Mouse (Mus musculus) midbrain, embryonic 15.5 days (tissue): ENCODE measurements at regions not wholly inside any gene's neighbourhood (a gene's known extent, or its start where the extent isn't known, plus 50 kb on each side); places are given as distances from the start of the nearest gene placed in this dataset.
"Not testable (repeated sequence)": the region's sequence is repeated elsewhere in the genome, so short reads cannot be mapped to it uniquely, and the experiment has no call there.

Experiments used
- ATAC-seq: fragments of 200-750 bp; cut with Nextera tagmentation; replicated peaks from 2 replicates; pipeline ENCODE4 v1.8.0; 2017; ENCODE audit warnings: moderate TSS enrichment
- H3K27ac ChIP-seq: fragments of 300-500 bp; sonication (generic); 2 replicates; pipeline ENCODE4 v1.5.1; 2015; ENCODE audit warnings: mild to moderate bottlenecking, inconsistent platforms
- H3K27me3 ChIP-seq: fragments of 300-500 bp; sonication (generic); replicated peaks from 2 replicates; pipeline ENCODE4 v1.6.1; 2015; ENCODE audit warnings: inconsistent platforms
- H3K36me3 ChIP-seq: fragments of 300-500 bp; sonication (generic); replicated peaks from 2 replicates; pipeline ENCODE4 v1.6.1; 2015; ENCODE audit warnings: inconsistent platforms
- H3K4me1 ChIP-seq: fragments of 300-500 bp; sonication (generic); 2 replicates; pipeline ENCODE4 v1.6.1; 2015; ENCODE audit warnings: inconsistent platforms
- H3K4me2 ChIP-seq: fragments of 300-500 bp; sonication (generic); 2 replicates; pipeline ENCODE4 v1.6.1; 2015; ENCODE audit warnings: inconsistent platforms, mild to moderate bottlenecking, moderate library complexity
- H3K4me3 ChIP-seq: fragments of 300-500 bp; sonication (generic); 2 replicates; pipeline ENCODE4 v1.5.1; 2015; ENCODE audit warnings: mild to moderate bottlenecking, inconsistent platforms
- H3K9ac ChIP-seq: fragments of 300-500 bp; sonication (generic); 2 replicates; pipeline ENCODE4 v1.6.1; 2015; ENCODE audit warnings: mild to moderate bottlenecking, inconsistent platforms
- H3K9me3 ChIP-seq: fragments of 300-500 bp; sonication (generic); 2 replicates; pipeline ENCODE4 v1.6.1; 2016; ENCODE audit warnings: inconsistent platforms
- WGBS: fragments of 180-500 bp; shearing (Covaris S2); methylation state at CpG from one replicate; pipeline ENCODE4 v1.1.7; 2015; ENCODE audit warnings: mixed read lengths; 5-methylcytosine and 5-hydroxymethylcytosine counted together

- ATAC-seq = no peak
- 83% methylated on average over 4 of the region's 4 CpGs for WGBS
- H3K4me3 ChIP-seq = no peak overlapping the region
These were observed 196.4 kb downstream of the Tdrd3 start for GRCm38 (mm10) chr14:87612871-87613270.

GRCm38 (mm10) chr14:87619368-87620035, 203.1 kb downstream of the Tdrd3 start:
- H3K36me3 ChIP-seq = no peaks in the 10 kb centered on the region
- no peaks in the 10 kb centered on the region for H3K9me3 ChIP-seq
- H3K9ac ChIP-seq = no peak overlapping the region
- H3K27ac ChIP-seq = no peak overlapping the region
- no peak overlapping the region for H3K4me3 ChIP-seq
- WGBS = 61% methylated on average over 5 of the region's 5 CpGs
- no peak overlapping the region for H3K4me2 ChIP-seq
- no peaks in the 10 kb centered on the region for H3K27me3 ChIP-seq
- ATAC-seq = peak; percentile 63; the same call in 1 of the 2 replicates
- no peaks in the 10 kb centered on the region for H3K4me1 ChIP-seq

More at GRCm38 (mm10) chr14:87612871-87613270, 196.4 kb downstream of the Tdrd3 start:
- H3K9me3 ChIP-seq = no peaks in the 10 kb centered on the region
- no peaks in the 10 kb centered on the region for H3K27me3 ChIP-seq
- H3K36me3 ChIP-seq = no peaks in the 10 kb centered on the region
- no peak overlapping the region for H3K9ac ChIP-seq
- H3K4me1 ChIP-seq = no peaks in the 10 kb centered on the region
- no peak overlapping the region for H3K4me2 ChIP-seq
- H3K27ac ChIP-seq = no peak overlapping the region

DNA sequence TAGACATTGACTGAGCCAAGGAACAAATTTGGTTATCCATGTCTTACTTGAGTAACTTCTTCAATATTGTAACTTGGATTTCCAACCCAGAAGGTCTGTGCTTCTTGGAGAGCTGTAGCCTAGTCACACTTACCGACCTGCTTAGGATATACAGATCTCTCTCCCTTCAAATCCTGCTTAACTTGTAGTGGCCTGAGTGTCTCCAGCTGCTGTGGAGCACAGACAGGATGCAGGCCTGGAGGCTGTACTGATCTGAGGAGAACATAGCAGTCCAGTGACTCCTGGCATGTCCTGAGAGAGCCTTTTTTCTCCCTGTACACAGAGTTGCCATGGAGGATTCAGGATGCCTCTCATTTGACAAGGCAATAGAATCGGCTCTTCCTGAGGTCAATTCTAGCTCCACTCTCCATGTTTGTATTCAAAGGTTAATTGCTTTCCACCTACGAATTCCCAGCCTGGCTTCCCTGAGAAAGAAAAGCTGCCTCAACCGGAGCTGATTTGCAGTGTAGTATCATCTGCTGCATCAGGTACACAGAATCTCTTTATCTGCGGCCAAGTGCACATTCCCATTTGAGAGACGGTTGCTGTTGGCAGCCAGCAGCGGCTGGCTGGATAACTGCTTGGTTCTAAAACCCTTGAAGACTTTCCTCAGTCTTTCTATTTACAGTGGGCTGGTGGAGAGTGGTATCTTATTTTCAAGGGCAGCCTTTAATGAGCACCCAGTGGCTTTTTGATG, 214.8 kb downstream of the Tdrd3 start:
- Histone ChIP-seq H3K9me3 (no peaks in the 10 kb centered on the region), H3K27ac (0 out of 2 replicates have a peak overlapping the region, but pooled peaks have one; percentile 20), H3K4me1 (no peaks in the 10 kb centered on the region), H3K4me2 (no peak overlapping the region), H3K36me3 (no peaks in the 10 kb centered on the region), H3K9ac (no peak overlapping the region), H3K4me3 (no peak overlapping the region), H3K27me3 (no peaks in the 10 kb centered on the region)
- peak; percentile 73 for ATAC-seq
- WGBS = 55% methylated on average over 7 of the region's 7 CpGs

GRCm38 (mm10) chr14:87634596-87634995, 218.2 kb downstream of the Tdrd3 start:
- Histone ChIP-seq H3K4me2 (no peak overlapping the region), H3K4me1 (no peaks in the 10 kb centered on the region), H3K36me3 (no peaks in the 10 kb centered on the region), H3K4me3 (no peak overlapping the region), H3K27me3 (no peaks in the 10 kb centered on the region), H3K9ac (no peak overlapping the region), H3K9me3 (no peaks in the 10 kb centered on the region), H3K27ac (no peak overlapping the region)
- ATAC-seq = no peak
- WGBS = 18% methylated on average over 3 of the region's 3 CpGs

- WGBS = 89% methylated on average over 2 of the region's 2 CpGs
- Histone ChIP-seq H3K36me3 (no peaks in the 10 kb centered on the region), H3K9ac (no peak overlapping the region), H3K9me3 (no peaks in the 10 kb centered on the region), H3K4me1 (no peaks in the 10 kb centered on the region), H3K27me3 (no peaks in the 10 kb centered on the region), H3K4me3 (no peak overlapping the region), H3K27ac (no peak overlapping the region), H3K4me2 (no peak overlapping the region)
- ATAC-seq = no peak
These were observed 220.7 kb downstream of the Tdrd3 start for GRCm38 (mm10) chr14:87637131-87637530.

GRCm38 (mm10) chr14:87667910-87668309, 251.5 kb downstream of the Tdrd3 start:
- H3K4me1 ChIP-seq = no peaks in the 10 kb centered on the region
- H3K27ac ChIP-seq = no peak overlapping the region
- no peak overlapping the region for H3K4me2 ChIP-seq
- no peak overlapping the region for H3K9ac ChIP-seq
- 68% methylated on average over 2 of the region's 2 CpGs for WGBS
- H3K27me3 ChIP-seq = no peaks in the 10 kb centered on the region
- no peaks in the 10 kb centered on the region for H3K36me3 ChIP-seq
- H3K9me3 ChIP-seq = no peaks in the 10 kb centered on the region
- no peak overlapping the region for H3K4me3 ChIP-seq
- ATAC-seq = no peak

DNA sequence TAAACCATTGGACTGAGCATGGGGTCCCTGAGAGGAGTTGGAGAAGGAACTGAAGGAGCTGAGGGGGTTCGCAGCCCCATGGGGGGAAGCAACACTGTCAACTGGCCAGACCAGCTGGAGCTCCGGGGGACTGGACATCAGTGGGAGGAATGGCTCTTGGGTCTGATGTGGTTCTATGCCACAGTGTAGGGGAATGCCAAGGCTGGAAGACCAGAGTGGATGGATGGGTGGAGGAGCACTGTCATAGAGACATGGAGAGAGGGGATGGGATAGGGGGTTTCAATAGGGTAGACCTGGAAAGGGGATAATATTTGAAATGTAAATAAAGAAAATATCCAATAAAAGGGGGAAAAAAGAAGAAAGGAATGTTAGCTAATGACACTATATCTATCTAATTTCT, 253.1 kb downstream of the Tdrd3 start:
- 93% methylated on average over 2 of the region's 2 CpGs for WGBS
- Histone ChIP-seq H3K9ac (no peak overlapping the region), H3K27me3 (no peaks in the 10 kb centered on the region), H3K4me2 (no peak overlapping the region), H3K36me3 (no peaks in the 10 kb centered on the region), H3K27ac (no peak overlapping the region), H3K4me1 (no peaks in the 10 kb centered on the region), H3K4me3 (no peak overlapping the region), H3K9me3 (no peaks in the 10 kb centered on the region)
- ATAC-seq = no peak

- ATAC-seq = no peak
- Histone ChIP-seq H3K4me3 (no peak overlapping the region), H3K36me3 (no peaks in the 10 kb centered on the region), H3K9ac (no peak overlapping the region), H3K27me3 (no peaks in the 10 kb centered on the region), H3K9me3 (no peaks in the 10 kb centered on the region), H3K4me2 (no peak overlapping the region), H3K4me1 (no peaks in the 10 kb centered on the region), H3K27ac (no peak overlapping the region)
- 80% methylated on average over 3 of the region's 3 CpGs for WGBS
These were observed 264.3 kb downstream of the Tdrd3 start for GRCm38 (mm10) chr14:87680788-87681187.

DNA sequence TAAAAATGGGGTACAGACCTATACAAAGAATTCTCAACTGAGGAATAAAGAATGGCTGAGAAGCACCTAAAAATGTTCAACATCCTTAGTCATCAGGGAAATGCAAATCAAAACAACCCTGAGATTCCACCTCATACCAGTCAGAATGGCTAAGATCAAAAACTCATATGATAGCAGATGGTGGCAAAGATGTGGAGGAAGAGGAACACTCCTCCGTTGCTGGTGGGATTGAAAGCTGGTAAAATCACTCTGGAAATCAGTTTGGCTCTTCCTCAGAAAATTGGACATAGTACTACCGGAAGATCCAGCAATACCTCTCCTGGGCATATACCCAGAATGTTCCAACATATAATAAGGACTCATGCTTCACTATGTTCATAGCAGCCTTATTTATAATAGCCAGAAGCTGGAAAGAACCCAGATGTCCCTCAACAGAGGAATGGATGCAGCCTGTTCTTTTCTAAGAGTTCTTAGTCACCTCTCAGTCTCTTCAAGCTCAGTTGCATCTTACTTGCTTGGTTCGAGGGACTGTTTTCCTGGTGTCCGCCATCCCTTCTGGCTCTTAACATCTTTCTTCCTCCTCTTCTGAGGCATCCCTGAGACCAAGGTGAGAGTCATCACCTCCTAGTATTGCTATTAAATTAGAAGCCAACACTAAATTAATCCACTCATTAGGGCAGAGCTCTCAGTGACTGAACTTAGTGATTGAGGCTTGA, 266.8 kb downstream of the Tdrd3 start:
- not testable (repeated sequence) for H3K9me3 ChIP-seq, H3K36me3 ChIP-seq, H3K27me3 ChIP-seq, H3K4me1 ChIP-seq, H3K9ac ChIP-seq, H3K4me2 ChIP-seq, H3K27ac ChIP-seq, ATAC-seq, H3K4me3 ChIP-seq
- 92% methylated on average over 4 of the region's 4 CpGs for WGBS

DNA sequence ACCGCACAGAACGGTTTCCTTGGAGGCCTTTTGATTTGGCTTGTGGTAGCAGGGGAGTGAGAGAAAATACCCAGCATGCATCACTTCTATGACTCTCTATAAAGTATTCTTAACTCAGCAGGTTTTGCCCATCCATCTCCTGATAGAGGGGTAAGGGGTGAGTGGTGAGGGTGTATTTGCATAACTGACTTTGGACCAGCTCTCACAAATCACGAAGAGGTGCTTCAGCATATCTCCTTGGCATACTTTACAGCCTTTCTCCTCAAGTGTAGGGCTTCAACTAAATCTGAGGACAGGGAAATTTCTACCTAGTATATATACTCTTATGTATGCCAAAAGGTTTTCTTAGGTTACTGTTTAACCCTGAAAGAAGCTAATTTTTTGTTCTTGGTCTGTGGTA, 273.4 kb downstream of the Tdrd3 start:
- Histone ChIP-seq H3K4me1 (no peaks in the 10 kb centered on the region), H3K9ac (no peak overlapping the region), H3K9me3 (no peaks in the 10 kb centered on the region), H3K4me3 (no peak overlapping the region), H3K27ac (no peak overlapping the region), H3K27me3 (no peaks in the 10 kb centered on the region), H3K4me2 (no peak overlapping the region), H3K36me3 (no peaks in the 10 kb centered on the region)
- no peak for ATAC-seq
- WGBS = 89% methylated on average over 3 of the region's 3 CpGs

DNA sequence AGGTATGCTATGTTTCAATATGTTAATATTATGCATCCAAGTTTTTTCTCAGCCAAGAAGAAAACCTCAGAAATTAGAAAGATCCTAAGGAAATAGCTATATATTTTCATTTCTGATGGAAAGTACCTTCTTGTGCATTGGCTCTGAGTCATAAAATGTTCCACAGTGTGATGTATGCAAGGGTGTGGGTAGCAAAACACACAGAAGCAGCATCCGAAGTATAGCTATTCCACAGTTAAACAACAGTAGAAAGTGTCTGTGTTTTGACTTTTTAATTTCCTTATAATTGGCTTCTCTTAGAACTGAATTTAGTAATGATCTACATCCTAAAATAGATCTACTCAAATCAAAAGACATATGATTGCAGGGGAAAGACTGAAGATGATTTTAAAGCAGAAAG, 320.0 kb downstream of the Tdrd3 start:
- 81% methylated on average over 1 of the region's 1 CpGs for WGBS
- Histone ChIP-seq H3K4me3 (no peak overlapping the region), H3K9ac (no peak overlapping the region), H3K27me3 (no peaks in the 10 kb centered on the region), H3K4me2 (no peak overlapping the region), H3K27ac (no peak overlapping the region), H3K9me3 (no peaks in the 10 kb centered on the region), H3K4me1 (no peaks in the 10 kb centered on the region), H3K36me3 (no peaks in the 10 kb centered on the region)
- no peak for ATAC-seq

GRCm38 (mm10) chr14:87745524-87745923, 329.1 kb downstream of the Tdrd3 start:
- Histone ChIP-seq H3K36me3 (no peaks in the 10 kb centered on the region), H3K4me2 (peak overlapping the region; percentile 13; the same call in 1 of the 2 replicates), H3K9me3 (no peaks in the 10 kb centered on the region), H3K4me1 (peaks cover 3% of the 10 kb centered on the region; the same call in 1 of the 2 replicates), H3K27me3 (no peaks in the 10 kb centered on the region), H3K9ac (no peak overlapping the region), H3K4me3 (no peak overlapping the region), H3K27ac (no peak overlapping the region)
- 33% methylated on average over 8 of the region's 8 CpGs for WGBS
- ATAC-seq = peak; percentile 65
